Mouse (Mus musculus): ENCODE measurements around the gene Gm16181.

The Gm16181 gene

GRCm38 (mm10) chr17:35220156-35220952 lies at the start of gene Gm16181:
Gm16181 (plus strand) TSS chr17:35220834.
- no peak for DNase-seq

GRCm38 (mm10) chr17:35172445-35173234 lies 48.0 kb upstream of the Gm16181 start:
- no peak for DNase-seq

- DNase-seq = no peak
These were observed 47.3 kb upstream of the Gm16181 start for GRCm38 (mm10) chr17:35173329-35173728.

- DNase-seq = no peak
These were observed 46.2 kb upstream of the Gm16181 start for GRCm38 (mm10) chr17:35174201-35174977.

- DNase-seq = no peak
These were observed 45.3 kb upstream of the Gm16181 start for GRCm38 (mm10) chr17:35175382-35175781.

- DNase-seq = no peak
These were observed 44.7 kb upstream of the Gm16181 start, which contains the start of gene Aif1 for GRCm38 (mm10) chr17:35175968-35176367. Aif1 (minus strand) TSS chr17:35176068.

GRCm38 (mm10) chr17:35178528-35178927 lies 42.1 kb upstream of the Gm16181 start:
- peak; percentile 87 for DNase-seq

GRCm38 (mm10) chr17:35180093-35180492 lies 40.5 kb upstream of the Gm16181 start:
- no peak for DNase-seq

GRCm38 (mm10) chr17:35185639-35186611 lies 34.7 kb upstream of the Gm16181 start:
- DNase-seq = peak; percentile 90

GRCm38 (mm10) chr17:35186681-35187080 lies 34.0 kb upstream of the Gm16181 start:
- DNase-seq = peak; percentile 79

GRCm38 (mm10) chr17:35187345-35187744 lies 33.3 kb upstream of the Gm16181 start:
- DNase-seq = no peak

GRCm38 (mm10) chr17:35187959-35188610 lies 32.5 kb upstream of the Gm16181 start, which contains the start of gene Lst1:
Lst1 (minus strand) TSS chr17:35188439.
- no peak for DNase-seq

GRCm38 (mm10) chr17:35189186-35189585 lies 31.4 kb upstream of the Gm16181 start:
- no peak for DNase-seq

- DNase-seq = peak; percentile 70
These were observed 30.5 kb upstream of the Gm16181 start for GRCm38 (mm10) chr17:35190096-35190495.

GRCm38 (mm10) chr17:35191723-35192122 lies 28.9 kb upstream of the Gm16181 start:
- DNase-seq = no peak

- DNase-seq = no peak
These were observed 27.7 kb upstream of the Gm16181 start for GRCm38 (mm10) chr17:35192924-35193323.

- DNase-seq = peak; percentile 93
These were observed 26.5 kb upstream of the Gm16181 start, which contains the start of gene Ltb for GRCm38 (mm10) chr17:35193881-35194843. Ltb (plus strand) TSS chr17:35194439.

- no peak for DNase-seq
These were observed 25.6 kb upstream of the Gm16181 start for GRCm38 (mm10) chr17:35194844-35195630.

Measured in thymus, postnatal 25 days (tissue).